Mouse (Mus musculus): Measurements from ENCODE around the gene Klhdc8b.

Gene Klhdc8b

GRCm38 (mm10) chr9:108481520-108482210 is 20.3 kb upstream of the Klhdc8b start:
- DNase-seq (ENCODE audit: low read depth), result no peak

GRCm38 (mm10) chr9:108480813-108481519 is 19.6 kb upstream of the Klhdc8b start:
- no peak for DNase-seq (ENCODE audit: low read depth)

DNA sequence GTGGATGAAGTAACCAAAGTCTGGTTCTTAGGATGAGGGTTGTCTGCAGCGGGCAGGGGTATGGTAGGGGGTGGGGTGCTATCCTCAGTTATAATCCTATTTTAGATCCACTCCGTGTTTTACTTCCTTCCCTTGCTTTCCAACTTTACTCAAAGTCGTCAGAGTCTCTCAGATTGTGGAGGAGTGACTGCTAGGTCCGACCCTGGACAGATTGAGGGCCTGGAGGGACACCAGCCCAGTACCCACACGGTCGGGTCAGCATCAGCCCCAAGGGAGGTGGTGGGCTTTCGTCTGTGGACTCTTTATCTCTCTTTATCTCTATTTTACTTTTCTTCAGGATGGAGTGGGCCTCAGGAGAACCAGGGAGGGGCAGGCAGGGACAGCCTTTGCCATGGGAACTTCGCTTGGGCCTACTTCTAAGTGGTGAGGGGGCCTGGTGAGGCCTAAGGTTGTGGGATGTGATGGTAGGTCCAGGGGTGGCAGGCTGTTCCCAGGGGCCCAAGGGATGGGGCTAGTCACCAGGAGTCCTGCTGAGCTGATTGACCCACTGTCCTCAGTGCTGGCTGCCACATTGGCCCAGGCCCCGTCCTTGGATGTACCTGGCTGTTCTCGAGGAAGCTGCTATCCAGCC is 18.5 kb upstream of the Klhdc8b start, which contains the start of gene Lamb2:
Lamb2 (plus strand) TSS at position 16 of the 631 bp plus-strand sequence.
- peak; percentile 36 for DNase-seq (ENCODE audit: low read depth)

GRCm38 (mm10) chr9:108479241-108479640 is 17.9 kb upstream of the Klhdc8b start:
- no peak for DNase-seq (ENCODE audit: low read depth)

GRCm38 (mm10) chr9:108478638-108479156 is 17.3 kb upstream of the Klhdc8b start:
- peak; percentile 28 for DNase-seq (ENCODE audit: low read depth)

DNA sequence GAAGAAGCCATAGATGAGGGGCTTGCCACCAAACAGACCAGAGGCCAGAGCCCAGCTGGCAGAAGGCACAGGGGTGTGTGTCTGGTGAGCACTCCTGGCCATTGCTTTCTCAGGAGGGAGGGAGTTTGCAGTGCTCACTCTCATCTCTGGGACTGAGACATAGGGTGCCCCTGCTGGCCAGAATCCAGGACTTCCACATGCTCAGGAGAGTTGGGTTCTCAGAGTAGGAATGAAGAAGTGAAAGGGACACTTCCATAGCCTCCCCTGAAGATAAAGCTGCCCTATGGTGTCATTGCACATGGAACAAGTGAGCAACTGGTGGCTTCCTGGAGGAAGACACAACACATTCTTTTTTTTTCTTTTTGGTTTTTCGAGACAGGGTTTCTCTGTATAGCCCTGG is 13.1 kb upstream of the Klhdc8b start:
- no peak for DNase-seq (ENCODE audit: low read depth)

- no peak for DNase-seq (ENCODE audit: low read depth)
Measured at GRCm38 (mm10) chr9:108469845-108470244, 8.5 kb upstream of the Klhdc8b start.

DNA sequence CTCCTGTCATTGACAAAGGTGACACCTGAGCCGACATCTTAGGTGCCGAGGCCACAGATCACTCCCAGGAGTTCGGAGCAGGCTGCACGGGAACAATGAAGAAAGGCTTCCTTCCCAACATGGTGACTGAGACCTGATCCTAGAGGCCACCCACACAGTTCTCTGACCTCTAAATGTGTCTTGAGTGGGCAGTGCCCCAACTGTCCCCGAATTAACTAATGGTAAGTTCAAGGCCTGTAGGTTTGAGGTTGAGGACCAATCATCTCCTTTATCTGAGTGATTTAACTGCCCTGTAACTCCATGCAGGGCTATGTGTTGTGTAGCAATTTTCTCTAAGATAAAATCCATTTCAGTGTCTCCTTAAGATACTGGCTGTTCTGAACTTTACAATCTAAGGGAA is 8.0 kb upstream of the Klhdc8b start:
- DNase-seq (ENCODE audit: low read depth), result no peak

DNA sequence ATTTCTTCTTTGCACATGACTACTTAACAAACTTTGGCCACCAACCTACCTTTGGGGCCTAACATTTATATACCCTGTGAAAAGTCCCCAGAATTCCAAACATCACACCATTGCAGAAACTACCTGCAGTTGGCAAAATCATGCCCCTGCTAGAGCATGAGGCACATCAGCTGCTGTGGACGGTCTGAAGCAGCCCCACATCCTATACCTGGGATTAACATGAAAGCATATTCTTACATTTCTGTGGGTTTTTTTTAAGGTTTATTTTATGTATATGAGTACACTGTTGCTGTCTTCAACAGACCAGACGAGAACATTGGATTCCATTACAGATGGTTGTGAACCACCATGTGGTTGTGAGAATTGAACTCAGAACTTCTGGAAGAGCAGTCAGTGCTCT is 4.8 kb upstream of the Klhdc8b start:
- DNase-seq (ENCODE audit: low read depth), result no peak

- DNase-seq (ENCODE audit: low read depth), result no peak
Measured at GRCm38 (mm10) chr9:108463713-108464112, 2.3 kb upstream of the Klhdc8b start.

DNA sequence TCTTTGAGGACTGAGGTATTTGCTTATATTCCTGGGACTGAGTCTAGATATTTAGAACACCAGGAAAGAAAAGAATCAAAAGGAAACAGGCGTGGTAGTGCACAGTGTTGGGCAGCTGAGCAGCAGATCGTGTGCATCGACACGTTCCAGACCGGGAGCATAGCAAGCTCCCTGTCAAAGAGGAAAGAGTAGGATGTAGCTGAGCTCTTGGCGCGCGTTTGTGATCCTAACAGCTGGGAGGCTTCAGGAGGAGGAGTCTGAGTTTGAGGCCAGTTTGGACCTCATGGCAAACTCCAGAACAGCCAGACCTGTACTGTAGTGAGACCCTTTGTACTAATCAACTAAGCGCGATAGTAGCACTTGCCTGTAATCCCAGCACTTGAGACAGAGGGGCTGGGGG is 811 bp upstream of the Klhdc8b start:
- DNase-seq (ENCODE audit: low read depth), result no peak

- DNase-seq (ENCODE audit: low read depth), result no peak
Measured at GRCm38 (mm10) chr9:108461675-108462074, 294 bp upstream of the Klhdc8b start.

DNA sequence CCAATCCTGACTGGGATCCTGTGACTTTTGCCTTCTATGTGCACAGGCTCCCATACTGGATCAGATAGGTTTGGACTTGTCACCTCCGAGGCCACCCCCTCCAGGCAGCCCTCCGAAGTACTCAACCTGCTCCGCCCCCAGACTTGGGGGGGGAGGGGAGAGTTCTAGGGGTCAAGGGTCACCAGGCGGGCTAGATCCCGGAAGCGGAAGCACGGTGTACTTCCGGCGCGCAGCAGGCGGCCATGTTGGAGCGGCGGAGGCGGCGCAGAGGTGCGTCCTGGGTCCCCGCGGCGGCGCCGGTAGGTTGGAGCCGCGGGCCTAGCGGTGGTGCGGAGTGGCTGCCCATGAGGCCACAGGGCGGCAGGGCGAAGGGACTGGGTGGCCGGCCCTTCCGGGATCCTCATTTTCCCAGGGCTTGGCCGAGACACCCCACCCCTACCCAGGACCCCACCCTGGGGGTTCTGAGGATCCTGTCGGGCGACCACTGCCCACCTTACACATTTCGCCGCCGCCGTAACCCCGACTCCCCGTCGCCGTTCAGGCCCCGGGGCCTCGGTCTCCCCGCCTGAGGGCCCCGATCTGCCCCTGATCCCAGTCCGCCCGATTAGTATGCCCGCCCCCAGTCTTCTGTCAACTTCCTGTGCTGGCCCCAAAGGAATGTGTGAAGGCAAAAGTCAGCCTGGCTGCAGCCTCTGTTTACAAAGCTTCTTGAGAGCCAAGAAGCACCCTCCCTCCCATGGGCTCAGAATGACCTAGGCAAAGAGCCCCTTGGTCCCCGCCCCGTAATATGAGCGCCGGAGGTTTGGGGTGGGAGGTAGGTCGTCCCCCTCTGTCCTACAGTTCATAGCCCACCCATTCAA is 832 bp downstream of the Klhdc8b start, which contains the start of gene Ccdc71:
Ccdc71 (plus strand) TSS at position 209 of the 860 bp plus-strand sequence.
- DNase-seq (ENCODE audit: low read depth), result peak; percentile 91

DNA sequence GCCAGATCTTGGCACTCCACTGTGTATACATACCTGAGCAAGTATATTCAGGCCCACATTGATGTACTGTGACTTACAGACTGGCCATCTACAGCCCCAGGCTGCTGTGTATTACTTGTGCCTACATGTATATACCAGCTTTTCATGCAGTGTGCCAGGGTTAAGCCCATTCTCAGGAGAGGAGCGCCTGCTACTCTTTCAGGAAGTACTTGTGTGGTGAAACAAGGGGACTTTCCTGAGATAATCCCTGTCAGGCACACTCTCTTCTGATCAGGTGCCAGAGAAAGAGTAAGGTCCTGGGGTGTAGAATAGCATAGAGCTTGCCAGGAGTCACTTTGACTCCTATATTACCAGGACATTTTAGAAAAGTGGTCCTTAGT is 1.5 kb downstream of the Klhdc8b start:
- DNase-seq (ENCODE audit: low read depth), result no peak

- no peak for DNase-seq (ENCODE audit: low read depth)
Measured at GRCm38 (mm10) chr9:108456953-108457352, 4.4 kb downstream of the Klhdc8b start.

DNA sequence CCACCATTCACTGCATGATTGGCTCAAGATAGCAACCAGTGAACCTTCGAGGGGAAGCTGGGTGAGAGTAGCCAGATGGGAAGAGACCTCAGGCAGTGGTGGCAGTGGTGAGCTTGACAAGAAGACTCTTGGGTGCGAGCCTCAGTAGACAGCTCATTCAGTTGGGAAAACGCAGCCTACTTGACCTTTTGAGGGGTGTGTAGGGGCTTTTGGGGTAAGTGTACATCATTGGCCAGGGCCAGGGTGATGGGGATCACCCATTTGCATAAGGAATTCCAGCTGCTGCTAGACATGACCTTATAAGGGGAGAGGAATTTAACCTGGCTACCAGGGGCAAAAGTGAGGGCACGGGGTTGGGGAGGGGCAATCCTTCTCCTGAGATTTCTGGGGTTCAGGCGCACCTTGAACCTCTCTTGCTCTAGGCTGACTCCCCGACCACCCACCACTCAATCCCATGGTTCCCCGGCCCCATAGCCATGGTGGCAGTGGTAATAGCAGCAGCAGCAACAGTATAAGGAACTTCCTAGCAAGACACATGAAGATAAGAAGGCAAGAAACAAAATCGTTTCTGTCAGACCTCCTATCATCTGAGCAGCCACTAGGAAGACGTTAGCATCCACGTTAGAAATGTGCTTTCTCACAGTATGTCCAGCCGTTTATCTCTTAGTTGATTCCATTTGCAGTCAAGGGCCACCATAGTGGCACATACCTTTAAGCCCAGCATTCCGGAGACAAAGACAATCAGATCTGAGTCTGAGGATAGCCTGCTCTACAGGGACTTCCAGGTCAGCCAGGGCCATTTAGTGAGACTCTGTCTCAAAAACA is 5.4 kb downstream of the Klhdc8b start:
- no peak for DNase-seq (ENCODE audit: low read depth)

- DNase-seq (ENCODE audit: low read depth), result no peak
Measured at GRCm38 (mm10) chr9:108454429-108454828, 7.0 kb downstream of the Klhdc8b start.

- DNase-seq (ENCODE audit: low read depth), result no peak
Measured at GRCm38 (mm10) chr9:108453458-108453857, 7.9 kb downstream of the Klhdc8b start.

DNA sequence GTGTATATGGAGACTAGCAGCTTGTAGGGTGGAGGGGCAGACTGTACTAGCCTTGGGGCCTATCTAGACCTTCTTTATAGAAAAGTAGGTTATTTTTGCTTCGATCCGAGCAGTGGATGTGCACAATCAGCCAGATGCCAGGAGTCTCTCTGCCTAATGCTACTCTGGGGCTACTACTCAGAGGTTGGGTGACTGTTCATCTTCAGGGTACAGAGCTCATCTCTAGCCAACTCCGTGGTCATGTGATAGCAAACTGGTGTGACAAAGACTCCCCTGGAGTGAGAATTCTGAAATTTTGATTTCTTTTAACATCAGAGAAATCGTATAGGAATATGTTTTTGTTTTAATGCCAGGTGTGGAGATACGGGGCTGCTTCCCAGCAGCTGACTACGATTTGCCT is 8.5 kb downstream of the Klhdc8b start:
- no peak for DNase-seq (ENCODE audit: low read depth)

GRCm38 (mm10) chr9:108452291-108452906 is 9.0 kb downstream of the Klhdc8b start:
- DNase-seq (ENCODE audit: low read depth), result peak; percentile 90
